Mouse (Mus musculus): ENCODE data around the gene Ube2cbp.
A peak's percentile ranks its signal among the peaks of the same experiment; 100 is the strongest.

Gene Ube2cbp

DNA sequence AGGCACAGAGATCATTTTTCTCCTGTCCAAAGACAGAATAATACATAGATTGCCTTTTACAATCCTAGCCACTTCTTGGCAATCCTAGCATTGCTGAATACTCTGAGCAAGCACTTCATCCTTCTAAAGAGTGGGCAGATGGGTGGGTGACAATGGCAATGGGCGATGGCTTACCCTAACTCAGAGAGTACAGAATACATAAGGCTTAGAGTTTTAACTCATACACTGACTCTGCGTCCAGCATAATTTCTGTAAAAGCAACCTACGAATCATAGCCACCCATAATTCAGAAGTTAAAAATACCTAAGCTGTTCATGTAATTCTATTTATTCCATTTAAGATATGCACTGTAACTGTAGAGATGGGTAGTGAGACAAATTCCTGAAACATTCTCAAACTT lies 29.2 kb downstream of the Ube2cbp start:
- no peak for DNase-seq (ENCODE audit: low spot score in 2 of 2)

DNA sequence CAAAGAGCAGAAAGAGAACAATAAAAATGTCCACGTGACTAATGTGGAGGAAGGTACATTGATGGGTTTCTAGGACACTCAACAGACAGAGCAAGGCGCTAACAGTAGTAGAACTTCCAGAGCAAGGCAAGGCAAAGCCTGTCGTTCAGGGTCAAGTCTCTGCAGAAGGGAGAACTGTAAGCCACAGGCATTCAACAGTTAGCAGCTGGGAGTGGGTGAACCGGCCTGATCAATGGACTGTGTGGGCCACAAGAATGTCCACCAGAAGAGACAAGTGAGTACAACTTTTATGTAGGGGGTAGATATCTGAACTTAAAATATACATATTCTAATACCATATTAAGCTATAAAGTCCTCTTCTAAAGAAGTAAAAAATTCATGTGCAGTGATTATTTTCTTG lies 41.4 kb downstream of the Ube2cbp start:
- DNase-seq (ENCODE audit: low spot score in 2 of 2): no peak

DNA sequence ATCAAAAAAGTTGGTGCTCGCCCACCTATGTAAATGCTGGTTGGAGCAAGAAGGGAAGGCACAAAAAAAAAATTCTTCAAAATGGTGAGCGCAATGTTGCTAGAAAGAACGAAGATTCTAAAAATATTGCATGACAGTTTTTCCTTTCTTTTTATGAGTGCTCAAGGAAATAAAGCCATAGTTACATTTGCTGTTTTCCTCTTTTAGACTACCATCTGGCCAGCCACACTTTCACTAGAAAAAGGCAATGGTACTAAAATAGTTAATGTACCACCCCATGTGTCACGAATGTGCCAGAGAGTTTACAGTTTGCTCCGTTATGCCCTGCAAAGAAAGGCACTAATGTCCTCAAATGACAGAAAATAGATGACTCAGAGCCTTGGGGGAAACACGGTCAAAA lies 45.4 kb downstream of the Ube2cbp start:
- DNase-seq (ENCODE audit: low spot score in 2 of 2): peak in 1 of 2 experiments; percentile 36

DNA sequence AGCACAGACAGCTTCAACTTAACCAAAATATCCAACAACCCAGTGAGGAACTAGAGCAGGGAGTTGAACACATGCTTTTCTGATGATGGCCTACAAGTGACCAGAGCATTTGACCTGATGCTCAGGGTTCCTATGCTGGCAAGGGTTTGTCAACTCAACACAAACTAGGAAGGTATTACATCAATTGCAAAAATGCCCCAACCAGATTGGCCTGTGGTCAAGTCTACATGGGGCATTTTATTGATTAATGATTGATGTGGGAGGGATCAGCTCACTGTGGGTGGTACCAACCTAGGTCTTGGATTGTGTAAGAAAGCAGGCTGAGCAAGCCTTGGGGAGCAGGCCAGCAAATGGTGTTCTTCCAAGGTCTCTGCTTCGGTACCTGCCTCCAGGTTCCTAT lies 46.8 kb downstream of the Ube2cbp start:
- no peak for DNase-seq (ENCODE audit: low spot score in 2 of 2)

DNA sequence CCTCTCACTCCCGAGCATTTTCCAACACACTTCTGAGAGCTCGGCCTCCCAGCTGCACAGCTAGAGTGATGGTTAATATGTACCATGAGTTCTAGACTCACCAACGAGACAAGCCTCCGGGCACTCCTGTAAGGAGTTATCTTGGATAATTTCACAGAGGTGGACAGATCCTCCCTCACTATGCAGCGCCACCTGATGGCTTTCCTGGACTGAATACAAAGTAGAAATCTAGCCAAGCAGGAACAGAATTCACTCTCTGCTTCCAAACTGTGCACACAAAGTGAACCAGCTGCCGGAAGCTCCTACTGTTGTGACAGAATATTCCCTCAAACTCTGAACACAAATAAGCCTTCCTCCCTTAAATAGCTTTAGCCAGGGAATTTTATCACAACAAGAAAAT lies 69.0 kb downstream of the Ube2cbp start:
- DNase-seq (ENCODE audit: low spot score in 2 of 2): no peak

DNA sequence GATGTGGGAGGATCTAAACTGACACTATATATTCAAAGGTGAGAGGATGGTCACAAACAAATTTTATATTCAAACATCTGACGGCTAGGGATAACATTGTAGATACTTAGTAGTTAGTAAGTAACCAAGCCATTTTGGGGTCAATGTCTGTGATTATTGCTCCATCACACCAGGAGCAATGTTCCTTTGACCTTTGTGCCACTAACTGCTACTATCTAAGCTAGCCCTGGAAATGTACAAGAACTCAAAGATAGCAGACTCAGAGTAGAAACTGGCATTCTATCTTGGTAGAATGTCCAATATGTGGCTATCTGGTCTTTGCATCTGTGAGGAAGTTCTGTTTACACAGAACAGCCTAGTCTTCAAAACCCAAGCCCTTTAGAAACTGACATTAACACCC lies 69.7 kb downstream of the Ube2cbp start:
- DNase-seq (ENCODE audit: low spot score in 2 of 2): no peak

DNA sequence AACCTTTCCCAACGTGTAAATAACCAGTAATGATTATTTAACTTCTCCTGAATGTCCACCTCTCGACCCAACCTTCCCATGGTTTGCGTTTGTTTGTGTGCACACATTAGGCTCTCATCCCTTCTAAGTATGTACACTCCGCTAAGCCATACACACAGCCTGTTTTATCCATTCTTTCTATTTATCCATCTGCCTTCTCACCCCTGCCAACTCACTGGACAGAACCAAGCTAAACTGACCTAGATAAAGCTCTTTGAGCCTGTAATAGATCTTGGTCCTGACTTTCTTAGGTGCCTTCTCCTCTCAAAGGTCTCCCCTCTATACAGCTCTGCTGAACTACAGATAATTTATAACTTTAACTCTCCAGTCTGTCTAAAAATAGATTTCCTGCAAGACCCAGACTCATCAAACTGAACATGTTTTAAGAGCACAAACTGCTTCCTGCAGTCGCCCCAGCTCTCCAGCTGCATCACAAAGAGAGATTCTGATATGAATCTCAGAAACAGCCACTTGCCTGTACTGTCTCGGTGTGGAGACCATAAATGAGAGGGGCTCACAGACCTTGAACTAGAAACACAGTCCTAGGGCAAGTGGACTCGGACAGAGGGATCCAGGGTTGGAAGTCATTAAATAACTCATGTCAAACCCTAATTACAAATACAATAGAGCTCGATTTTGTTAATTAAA lies 71.0 kb downstream of the Ube2cbp start:
- no peak for DNase-seq (ENCODE audit: low spot score in 2 of 2)

DNA sequence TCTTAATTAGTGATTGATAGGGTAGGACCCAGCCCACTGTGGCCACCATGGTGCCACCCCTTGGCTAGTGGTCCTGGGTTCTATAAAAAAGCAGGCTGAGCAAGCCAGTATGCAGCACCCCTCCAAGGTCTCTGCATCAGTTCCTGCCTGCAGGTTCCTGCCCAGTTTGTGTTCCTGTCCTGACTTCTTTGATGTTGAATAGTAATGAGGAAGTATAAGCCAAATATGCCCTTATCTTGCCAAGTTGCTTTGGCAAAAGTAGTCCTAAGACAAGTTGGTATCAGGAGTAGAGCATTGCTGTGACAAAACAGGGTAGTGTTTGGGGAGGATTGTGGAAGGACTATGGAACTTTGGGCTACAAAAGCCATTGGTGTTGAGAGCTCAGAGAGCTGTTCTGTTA lies 73.3 kb downstream of the Ube2cbp start:
- DNase-seq (ENCODE audit: low spot score in 2 of 2): no peak

DNA sequence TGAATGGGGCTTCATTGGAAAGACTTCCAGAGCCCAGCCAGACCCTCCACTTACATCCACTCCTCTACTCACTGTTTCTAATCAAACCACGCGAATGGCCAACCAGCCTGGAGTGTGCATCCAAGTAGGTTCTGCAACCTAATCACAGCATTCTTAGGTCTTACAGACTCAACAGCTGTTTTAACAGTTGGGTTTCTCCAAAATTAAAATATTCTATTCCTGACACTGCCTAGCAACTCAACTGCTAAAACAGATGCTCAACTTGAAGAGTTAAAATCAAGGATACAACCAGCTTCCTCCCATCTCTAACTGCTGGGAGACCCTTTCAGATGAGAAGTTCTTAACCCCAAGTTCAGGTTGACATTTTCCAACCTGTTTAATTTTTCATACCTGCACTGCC lies 74.0 kb downstream of the Ube2cbp start:
- DNase-seq (ENCODE audit: low spot score in 2 of 2): no peak

DNA sequence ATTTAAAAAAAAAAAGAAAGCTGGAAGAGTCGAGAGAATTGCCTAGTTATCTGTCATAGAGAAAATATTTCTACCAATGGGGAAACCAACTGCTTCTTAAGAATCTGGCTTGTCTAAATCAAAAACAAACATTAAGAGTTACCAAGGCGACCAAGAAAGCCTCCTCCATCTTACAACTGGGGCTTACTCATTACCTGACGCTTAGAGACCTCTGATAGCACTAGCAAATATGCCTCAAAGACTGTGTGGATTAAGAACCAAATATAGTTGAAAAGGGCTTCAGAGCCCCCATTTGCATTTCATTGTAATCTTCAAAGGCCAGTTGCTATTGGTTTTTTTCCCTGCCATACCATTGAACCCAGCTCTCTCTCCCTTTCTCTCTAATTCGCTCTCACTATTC lies 76.2 kb downstream of the Ube2cbp start:
- no peak for DNase-seq (ENCODE audit: low spot score in 2 of 2)

DNA sequence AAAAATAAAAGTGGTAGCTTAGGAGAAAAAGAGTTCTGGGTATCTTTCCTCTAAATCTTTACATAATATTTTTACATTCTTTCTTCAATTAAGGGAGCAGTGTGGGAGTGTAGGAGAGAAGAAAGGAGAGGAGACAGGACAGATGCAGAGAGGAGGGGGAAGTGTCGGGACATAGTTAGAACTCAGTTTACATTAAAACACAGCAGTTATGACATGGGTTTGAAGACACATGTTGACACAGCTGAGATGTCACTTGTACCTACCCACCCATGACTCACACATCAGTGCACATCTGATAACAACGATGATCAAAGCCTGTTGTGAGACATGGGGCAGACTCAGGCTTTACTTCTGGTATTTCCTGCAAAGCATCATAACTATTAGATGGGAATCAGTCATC lies 87.8 kb downstream of the Ube2cbp start:
- DNase-seq (ENCODE audit: low spot score in 2 of 2): no peak

DNA sequence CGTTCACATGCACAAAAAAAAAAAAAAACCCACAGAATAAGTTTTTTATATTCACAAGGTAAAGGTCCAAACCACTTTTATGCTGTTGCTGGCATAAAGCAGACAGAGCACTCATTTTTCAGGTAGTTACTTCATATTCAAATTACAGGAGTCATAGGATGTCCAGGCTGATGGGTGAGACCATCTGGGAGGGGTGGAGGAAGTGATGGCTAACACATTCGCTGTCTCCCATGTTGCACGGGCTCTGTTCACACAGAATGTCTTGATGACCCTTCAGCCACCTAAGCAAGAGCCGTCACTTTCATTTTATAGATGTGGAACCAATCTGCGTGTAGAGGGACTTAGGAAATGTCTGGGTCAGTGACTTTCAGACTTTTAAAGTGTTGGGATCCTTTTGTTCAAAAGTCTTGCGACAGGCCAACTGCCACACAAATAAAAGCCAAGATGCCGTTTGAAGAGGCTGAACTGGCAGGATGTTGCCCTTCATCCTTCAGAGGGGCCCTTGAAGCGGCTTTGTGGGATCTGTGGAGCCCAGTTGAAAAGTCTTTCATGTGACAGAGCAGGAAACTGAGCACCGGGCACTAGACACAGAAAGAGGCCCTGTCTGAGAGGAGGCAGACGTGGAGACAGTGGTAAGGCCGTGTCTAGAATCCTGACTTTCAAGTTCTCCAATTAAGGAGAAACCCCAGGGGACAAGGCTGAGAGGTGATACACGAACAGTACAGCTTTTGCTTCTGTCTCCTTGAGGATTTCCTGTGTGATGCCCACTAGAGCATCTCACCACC lies 91.8 kb downstream of the Ube2cbp start:
- DNase-seq (ENCODE audit: low spot score in 2 of 2): no peak

DNA sequence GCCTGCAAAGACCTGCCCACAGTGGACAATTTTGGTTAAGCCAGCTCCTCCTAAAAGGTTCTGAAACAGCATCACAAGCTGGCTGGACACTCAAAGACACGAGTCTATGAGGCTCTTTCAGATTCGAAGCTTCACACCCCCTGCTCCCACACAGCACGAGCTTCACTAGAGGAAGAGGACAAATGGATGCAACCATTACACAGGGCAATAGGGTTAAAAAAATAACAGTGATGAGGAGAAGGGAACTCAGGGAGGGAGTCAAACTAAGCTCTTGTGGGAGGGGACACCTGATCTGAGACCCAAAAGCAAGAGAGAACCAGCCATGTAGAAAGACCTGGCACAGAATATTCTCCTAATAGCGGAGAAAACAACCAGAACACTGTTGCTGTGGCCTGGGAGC lies 95.5 kb downstream of the Ube2cbp start:
- DNase-seq (ENCODE audit: low spot score in 2 of 2): no peak

DNA sequence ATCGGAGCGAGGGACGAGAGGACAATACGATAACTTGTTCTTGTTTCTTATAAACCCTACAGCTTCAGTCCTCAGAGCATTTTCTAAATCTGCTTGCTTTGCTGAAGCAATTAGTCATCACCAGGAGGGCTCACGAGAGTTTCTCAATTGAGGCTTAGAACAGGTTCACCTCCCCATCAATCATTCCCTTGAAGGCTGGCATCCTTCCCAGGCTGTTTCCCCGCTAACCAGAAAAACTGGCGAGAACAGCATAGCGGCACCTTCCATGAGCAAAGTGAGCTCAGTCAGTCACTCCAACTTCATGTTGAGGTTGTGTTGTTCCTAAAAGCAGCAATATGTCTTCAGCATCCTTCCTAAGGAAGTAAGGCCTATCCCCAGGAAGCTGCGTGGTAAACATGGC lies 104.2 kb downstream of the Ube2cbp start:
- DNase-seq (ENCODE audit: low spot score in 2 of 2): no peak

DNA sequence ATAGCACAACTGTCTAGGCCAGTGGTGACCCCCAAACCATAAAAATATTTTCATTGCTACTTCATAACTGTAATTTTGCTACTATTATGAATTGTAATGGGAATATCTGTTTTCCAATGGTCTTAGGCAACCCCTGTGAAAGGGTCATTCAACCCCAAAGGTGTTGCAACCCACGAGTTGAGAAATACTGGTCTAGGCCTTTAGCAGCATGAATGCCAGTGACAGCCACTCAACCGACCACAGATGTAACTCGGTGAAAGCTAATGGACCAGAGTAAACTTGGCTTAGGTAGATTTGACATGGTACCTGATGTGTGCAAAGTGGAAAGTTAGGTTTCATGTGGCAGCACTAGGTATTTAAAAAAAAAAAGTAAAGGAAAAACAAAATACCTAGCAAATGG lies 108.9 kb downstream of the Ube2cbp start:
- DNase-seq (ENCODE audit: low spot score in 2 of 2): no peak

DNA sequence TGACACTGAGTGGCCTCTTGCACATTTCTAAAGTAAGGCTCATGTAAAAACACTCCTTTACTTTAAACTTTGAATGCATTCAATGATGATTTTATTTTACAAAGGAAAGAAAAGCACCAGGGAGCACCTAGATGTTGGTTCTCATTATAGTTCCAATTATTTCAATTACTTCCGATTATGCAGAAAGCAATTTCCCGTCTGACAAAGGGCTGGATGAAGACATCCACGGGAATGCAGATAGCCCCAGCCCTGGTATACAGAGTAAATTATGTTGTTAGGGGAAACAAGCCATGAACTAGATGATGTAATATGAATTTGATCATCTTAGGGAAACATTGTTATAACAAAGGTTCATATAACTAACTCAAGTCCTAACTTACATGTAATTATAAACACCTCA lies 113.3 kb downstream of the Ube2cbp start:
- no peak for DNase-seq (ENCODE audit: low spot score in 2 of 2)

DNA sequence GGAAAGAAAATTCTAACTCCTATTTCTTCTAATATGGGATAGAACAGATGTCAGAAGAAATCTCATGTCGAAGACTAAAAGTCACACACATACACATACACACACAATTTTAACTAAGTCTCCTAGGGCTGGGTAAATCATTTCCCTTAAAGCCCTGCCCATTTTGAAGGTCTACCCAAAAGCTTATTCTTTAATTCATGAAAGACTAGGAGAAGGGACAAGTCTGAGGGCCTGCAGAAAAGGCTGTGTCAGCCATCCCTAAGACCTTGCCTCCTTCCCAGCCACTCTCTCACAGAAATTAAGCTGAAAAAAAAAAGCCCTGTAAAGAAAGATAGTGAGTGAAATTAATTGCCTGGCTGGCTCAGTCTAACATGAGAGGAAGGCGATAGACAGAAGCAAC lies 128.0 kb downstream of the Ube2cbp start:
- DNase-seq (ENCODE audit: low spot score in 2 of 2): no peak

DNA sequence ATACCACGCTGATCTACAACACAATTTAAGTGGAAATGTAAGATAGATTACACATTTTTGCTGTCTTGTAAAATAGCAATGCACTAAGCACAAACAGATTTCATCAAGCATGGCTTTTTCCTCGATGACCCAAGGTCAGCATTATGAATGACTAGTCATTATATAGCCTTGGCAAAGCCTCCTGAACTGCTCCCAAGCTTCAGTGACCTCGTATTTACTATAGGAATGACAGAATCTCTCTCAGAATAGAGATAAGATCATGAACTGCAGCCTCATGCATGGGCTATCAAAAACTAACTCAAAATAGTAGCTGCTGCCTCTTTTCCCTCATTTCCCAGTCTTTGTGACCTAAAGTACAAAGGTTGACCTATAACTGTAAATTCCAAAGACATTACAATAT lies 128.4 kb downstream of the Ube2cbp start:
- DNase-seq (ENCODE audit: low spot score in 2 of 2): no peak

DNA sequence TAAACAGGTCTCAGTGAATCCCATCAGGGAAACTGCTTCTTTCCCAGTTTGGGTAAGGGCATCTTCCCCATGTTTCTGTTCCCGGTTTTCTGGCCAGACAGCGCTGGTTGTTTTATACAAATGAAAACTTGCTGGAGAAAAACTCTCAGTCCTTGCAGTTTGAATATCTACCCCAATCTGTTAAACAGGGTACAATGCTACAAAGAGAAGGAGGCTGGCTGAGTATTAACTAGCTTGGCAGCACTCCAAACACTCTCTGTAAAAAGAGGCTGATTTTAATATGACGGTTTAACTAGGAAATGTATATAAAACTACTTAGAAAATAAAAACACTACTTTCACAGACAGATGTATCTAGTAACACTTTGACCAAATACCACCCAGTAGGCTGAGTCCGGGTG lies 129.2 kb downstream of the Ube2cbp start:
- DNase-seq (ENCODE audit: low spot score in 2 of 2): no peak

DNA sequence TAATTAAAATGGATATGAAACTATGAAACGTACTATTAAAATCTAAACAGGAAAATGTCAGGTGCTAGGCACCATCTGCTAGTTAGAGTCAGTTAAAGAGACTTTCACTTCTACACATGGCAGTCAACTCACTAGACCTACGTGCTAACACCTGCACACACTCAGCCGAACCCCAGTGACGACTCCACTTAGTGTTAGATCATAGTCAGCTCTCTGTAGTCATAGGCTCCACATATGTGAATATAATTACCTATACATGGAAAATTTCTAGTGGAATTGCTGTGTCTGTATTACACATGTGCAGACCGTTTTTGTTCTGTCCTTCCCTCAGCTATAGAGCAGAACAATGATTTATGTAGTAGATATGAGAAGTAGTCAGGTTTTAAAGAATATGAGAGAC lies 130.4 kb downstream of the Ube2cbp start:
- DNase-seq (ENCODE audit: low spot score in 2 of 2): no peak

DNA sequence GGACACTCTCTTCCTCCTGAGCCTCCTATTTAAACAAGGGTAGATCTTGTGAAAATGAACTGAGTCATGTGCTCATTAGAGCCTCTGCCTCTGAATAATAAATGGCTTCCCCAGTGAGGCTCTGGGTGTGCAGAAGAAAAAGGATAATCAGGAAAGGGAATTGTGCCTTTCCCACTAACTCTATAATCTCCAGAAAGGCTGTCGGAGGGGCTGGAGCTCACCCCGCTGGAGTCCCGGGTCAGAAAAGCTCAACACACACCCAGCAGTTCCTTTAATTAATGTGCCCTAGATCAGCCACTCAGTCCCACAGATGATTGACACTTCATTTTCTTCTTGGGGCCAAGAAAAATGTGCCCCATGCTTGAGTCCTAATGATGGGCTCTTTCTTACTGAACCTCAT lies 134.2 kb downstream of the Ube2cbp start:
- no peak for DNase-seq (ENCODE audit: low spot score in 2 of 2)

DNA sequence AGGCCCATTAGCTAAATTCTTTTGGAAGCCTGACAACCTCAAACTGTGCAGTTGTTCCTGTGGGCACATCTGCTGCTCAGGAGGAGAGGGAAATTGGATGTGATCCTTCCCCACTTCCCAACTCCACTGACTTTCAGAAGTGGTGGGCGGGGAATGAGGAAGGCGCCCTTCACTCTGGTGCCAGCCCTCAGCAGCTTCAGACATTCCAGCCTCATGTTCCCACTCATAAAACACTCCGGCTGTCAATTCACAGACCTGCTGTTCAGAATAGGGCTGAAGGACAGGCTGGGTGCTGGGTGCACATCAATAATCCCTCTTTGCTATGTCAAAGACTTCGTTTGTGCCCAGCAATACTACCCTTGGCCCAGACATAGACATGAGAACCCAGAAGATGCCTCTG lies 136.5 kb downstream of the Ube2cbp start:
- DNase-seq (ENCODE audit: low spot score in 2 of 2): no peak

DNA sequence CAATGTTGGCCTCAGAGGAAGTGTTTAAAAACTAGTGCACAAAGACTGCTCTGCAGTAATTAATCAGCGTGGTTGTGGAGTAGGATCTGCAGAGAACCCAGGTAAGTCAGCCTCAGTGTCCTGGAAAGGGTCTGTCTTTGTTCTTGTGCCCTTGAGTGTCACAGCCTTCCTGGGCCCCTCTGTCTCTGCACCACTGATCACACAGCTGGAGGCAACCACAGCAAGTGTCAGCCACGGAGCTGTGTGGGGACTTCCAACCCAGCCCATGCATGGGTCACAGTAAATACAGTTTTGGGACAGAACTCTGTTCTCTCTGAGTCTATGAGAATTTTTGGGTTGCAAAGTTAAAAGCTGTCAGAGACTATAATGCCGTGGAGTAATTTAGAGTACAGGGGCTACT lies 137.4 kb downstream of the Ube2cbp start:
- no peak for DNase-seq (ENCODE audit: low spot score in 2 of 2)

DNA sequence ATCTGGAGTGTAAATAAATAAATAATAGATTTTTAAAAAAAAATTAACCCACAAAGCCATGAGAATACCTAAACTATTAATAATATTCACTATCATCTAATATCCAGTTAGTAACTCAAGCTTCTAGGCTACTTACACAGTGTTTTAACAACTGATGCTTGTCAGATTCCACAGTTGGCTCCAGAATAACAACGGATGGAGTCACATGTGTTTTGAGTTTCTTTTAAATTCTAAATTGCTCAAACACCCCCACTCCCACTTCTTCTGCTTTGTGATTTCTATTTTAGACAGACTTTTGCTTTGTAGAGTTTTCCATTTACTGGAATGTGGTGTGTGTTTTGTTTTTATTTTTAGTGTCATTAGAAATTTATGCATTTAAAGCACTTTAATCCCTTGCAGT lies 140.0 kb downstream of the Ube2cbp start:
- DNase-seq (ENCODE audit: low spot score in 2 of 2): no peak

All from right cerebral cortex, postnatal 36 days (tissue).